Comparison of ENCODE assay signal across 25 mouse cellular contexts in genomic region chr3:17238407-17238806, GRCm38 (mm10).
"Had no signal": no experiment of that assay in that cellular context is flagged by ENCODE, and none has a peak within 500 bp of the region (broad histone marks: within the 10 kb centered on the region; RNA-seq: fewer than 3 reads in every experiment).

No protein-coding gene starts in this region.

- H3K27ac ChIP-seq: heart, adult 2 months; heart, embryonic 13.5 days; heart, embryonic 15.5 days; hindbrain, embryonic 13.5 days; hindbrain, embryonic 15.5 days; kidney, embryonic 15.5 days; kidney, postnatal 0 days; left cerebral cortex, adult 2 months; limb, embryonic 13.5 days; limb, embryonic 15.5 days; liver, embryonic 12.5 days; liver, embryonic 14.5 days had no signal

- H3K9me3 ChIP-seq: heart, embryonic 13.5 days; heart, embryonic 15.5 days; hindbrain, embryonic 13.5 days; hindbrain, embryonic 15.5 days; kidney, embryonic 15.5 days; limb, embryonic 13.5 days; limb, embryonic 15.5 days; liver, embryonic 12.5 days had no signal

- H3K36me3 ChIP-seq: heart, embryonic 13.5 days; heart, embryonic 15.5 days; hindbrain, embryonic 13.5 days; hindbrain, embryonic 15.5 days; kidney, embryonic 15.5 days; limb, embryonic 13.5 days; limb, embryonic 15.5 days; liver, embryonic 12.5 days had no signal

- H3K4me2 ChIP-seq: heart, embryonic 11.5 days; heart, embryonic 13.5 days; heart, embryonic 15.5 days; hindbrain, embryonic 13.5 days; hindbrain, embryonic 15.5 days; kidney, embryonic 15.5 days; limb, embryonic 13.5 days; limb, embryonic 15.5 days; liver, embryonic 12.5 days had no signal

- H3K27me3 ChIP-seq: heart, embryonic 13.5 days; heart, embryonic 15.5 days; hindbrain, embryonic 13.5 days; hindbrain, embryonic 15.5 days; kidney, embryonic 15.5 days; limb, embryonic 13.5 days; limb, embryonic 15.5 days; liver, embryonic 12.5 days had no signal

- H3K9ac ChIP-seq: heart, embryonic 13.5 days; heart, embryonic 15.5 days; hindbrain, embryonic 13.5 days; hindbrain, embryonic 15.5 days; kidney, embryonic 15.5 days; limb, embryonic 13.5 days; limb, embryonic 15.5 days; liver, embryonic 12.5 days; liver, embryonic 14.5 days had no signal

- DNase-seq: gastrocnemius, postnatal 14 days; gastrocnemius, postnatal 36 days; heart, adult 2 months; heart, postnatal 14 days; heart, postnatal 36 days; kidney, adult 11 months; kidney, adult 2 months; kidney, adult 9 months; kidney, postnatal 14 days; kidney, postnatal 36 days; layer of hippocampus, adult 9-11 months; layer of hippocampus, postnatal 36 days had no signal

- H3K4me1 ChIP-seq: heart, embryonic 13.5 days; heart, embryonic 15.5 days; hindbrain, embryonic 13.5 days; hindbrain, embryonic 15.5 days; kidney, embryonic 15.5 days; limb, embryonic 13.5 days; limb, embryonic 15.5 days; liver, embryonic 12.5 days had no signal

- ATAC-seq: intestine, embryonic 16.5 days; liver, embryonic 12.5 days had no signal

- H3K4me3 ChIP-seq: heart, adult 2 months; heart, embryonic 13.5 days; heart, embryonic 15.5 days; hindbrain, embryonic 13.5 days; hindbrain, embryonic 15.5 days; kidney, embryonic 15.5 days; left cerebral cortex, adult 2 months; limb, embryonic 13.5 days; limb, embryonic 15.5 days; liver, embryonic 12.5 days had no signal
